Mouse (Mus musculus) brown adipose tissue, adult 24 weeks (tissue): Measurements from ENCODE around the gene Neto2. TPM values are rescaled to one million over a fixed set of nuclear protein-coding genes. Genes with fewer than 3 reads are reported as not detected.

Experiments
- polyA plus RNA-seq: library from polyadenylated mRNA; stranded (reverse); fragments of >200 nt; gene quantifications from 2 replicates; pipeline ENCODE4 v1.2.4, GENCODE M21; 2012; ENCODE audit not compliant: missing spikeins, insufficient read depth, insufficient read length

Neto2 gene
- polyA plus RNA-seq, 1 experiment, result 0.44 TPM

Other genes with a start within 250 kb of the Neto2 start
- 11.1 TPM in 2 replicates for gene Gpt2, start 208.3 kb downstream of the Neto2 start, polyA plus RNA-seq
- gene Dnaja2, start 145.6 kb downstream of the Neto2 start, polyA plus RNA-seq, result 80.9 and 101 TPM in 2 replicates
- 40.4 and 45.0 TPM in 2 replicates for gene Itfg1, start 140.0 kb upstream of the Neto2 start, polyA plus RNA-seq
- 57.7 and 64.5 TPM in 2 replicates for gene Phkb, start 140.0 kb upstream of the Neto2 start, polyA plus RNA-seq